Mouse (Mus musculus): ENCODE measurements around the gene Olfr1264. TPM values are rescaled to one million over a fixed set of nuclear protein-coding genes. Genes with fewer than 3 reads are reported as not detected.

The Olfr1264 gene
- not detected in 2 replicates for total RNA-seq (2014; fragmentation: Nextera tagmentation)
- 0.06 and 0.22 TPM in 2 replicates for total RNA-seq (2017)
- polyA plus RNA-seq (2012) = not detected in 2 replicates

- H3K9me3 ChIP-seq (replicated peaks) = peaks cover 8% of the 10 kb centered on the region
- H3K36me3 ChIP-seq (replicated peaks) = no peaks in the 10 kb centered on the region
- no peak within 1 kb of the TSS for H3K4me3 ChIP-seq (ENCODE audit: low read depth, low read length)
- H3K27me3 ChIP-seq (ENCODE audit: insufficient read depth, low read length) = no peaks in the 10 kb centered on the region
- no peak for ATAC-seq (ENCODE audit: extremely low read depth, insufficient number of reproducible peaks, low FRiP score, poor library complexity, severe bottlenecking)
- DNase-seq (ENCODE audit: low spot score) = no peak
- H3K4me1 ChIP-seq (ENCODE audit: insufficient read depth, low read depth, low read length) = no peaks in the 10 kb centered on the region
- no peak for TF ChIP-seq GATA2 (IDR thresholded peaks at IDR 0.05; ENCODE audit: borderline replicate concordance, low read depth, low read length)
- no peak for TF ChIP-seq CTCF (IDR thresholded peaks at IDR 0.05; ENCODE audit: low read depth, low read length)
- TF ChIP-seq TAL1 (conservative IDR thresholded peaks at IDR 0.05; ENCODE audit: low read depth, low read length) = no peak
Observed at GRCm38 (mm10) chr2:90025477-90025876, at the start of gene Olfr1264. Gene Olfr1264 (minus strand): TSS chr2:90025577.

GRCm38 (mm10) chr2:90070065-90070464, 44.7 kb upstream of the Olfr1264 start:
- no peak overlapping the region for H3K4me3 ChIP-seq (ENCODE audit: low read depth, low read length)
- no peaks in the 10 kb centered on the region for H3K4me1 ChIP-seq (ENCODE audit: insufficient read depth, low read depth, low read length)
- H3K9me3 ChIP-seq (replicated peaks) = peaks cover 6% of the 10 kb centered on the region
- ATAC-seq (ENCODE audit: extremely low read depth, insufficient number of reproducible peaks, low FRiP score, poor library complexity, severe bottlenecking) = no peak
- no peaks in the 10 kb centered on the region for H3K27me3 ChIP-seq (ENCODE audit: insufficient read depth, low read length)
- H3K36me3 ChIP-seq (replicated peaks) = no peaks in the 10 kb centered on the region
- TF ChIP-seq CTCF (IDR thresholded peaks at IDR 0.05; ENCODE audit: low read depth, low read length) (no peak), TAL1 (conservative IDR thresholded peaks at IDR 0.05; ENCODE audit: low read depth, low read length) (no peak), GATA1 (IDR thresholded peaks at IDR 0.05; ENCODE audit: borderline replicate concordance, low read length) (no peak), GATA2 (IDR thresholded peaks at IDR 0.05; ENCODE audit: borderline replicate concordance, low read depth, low read length) (no peak), POLR2AphosphoS5 (IDR thresholded peaks at IDR 0.05; ENCODE audit: insufficient replicate concordance, low read depth, low read length) (no peak)
- DNase-seq (ENCODE audit: low spot score) = no peak

- ATAC-seq (ENCODE audit: extremely low read depth, insufficient number of reproducible peaks, low FRiP score, poor library complexity, severe bottlenecking) (no peak), DNase-seq (ENCODE audit: low spot score) (no peak)
- no peaks in the 10 kb centered on the region for H3K9me3 ChIP-seq (replicated peaks)
- H3K4me1 ChIP-seq (ENCODE audit: insufficient read depth, low read depth, low read length) = no peaks in the 10 kb centered on the region
- no peak within 1 kb of the TSS for H3K4me3 ChIP-seq (ENCODE audit: low read depth, low read length)
- TF ChIP-seq GATA1 (IDR thresholded peaks at IDR 0.05; ENCODE audit: borderline replicate concordance, low read length) (no peak), TAL1 (conservative IDR thresholded peaks at IDR 0.05; ENCODE audit: low read depth, low read length) (no peak), GATA2 (IDR thresholded peaks at IDR 0.05; ENCODE audit: borderline replicate concordance, low read depth, low read length) (no peak), POLR2AphosphoS5 (IDR thresholded peaks at IDR 0.05; ENCODE audit: insufficient replicate concordance, low read depth, low read length) (no peak), CTCF (IDR thresholded peaks at IDR 0.05; ENCODE audit: low read depth, low read length) (no peak)
- no peaks in the 10 kb centered on the region for H3K36me3 ChIP-seq (replicated peaks)
- no peaks in the 10 kb centered on the region for H3K27me3 ChIP-seq (ENCODE audit: insufficient read depth, low read length)
Observed at GRCm38 (mm10) chr2:90063494-90063893, 38.1 kb upstream of the Olfr1264 start, which contains the start of gene Olfr140. Gene Olfr140 (minus strand): TSS chr2:90063594.

- TF ChIP-seq GATA2 (IDR thresholded peaks at IDR 0.05; ENCODE audit: borderline replicate concordance, low read depth, low read length) (no peak), CTCF (IDR thresholded peaks at IDR 0.05; ENCODE audit: low read depth, low read length) (no peak), POLR2AphosphoS5 (IDR thresholded peaks at IDR 0.05; ENCODE audit: insufficient replicate concordance, low read depth, low read length) (no peak), GATA1 (IDR thresholded peaks at IDR 0.05; ENCODE audit: borderline replicate concordance, low read length) (no peak), TAL1 (conservative IDR thresholded peaks at IDR 0.05; ENCODE audit: low read depth, low read length) (no peak)
- no peak for DNase-seq (ENCODE audit: low spot score)
- ATAC-seq (ENCODE audit: extremely low read depth, insufficient number of reproducible peaks, low FRiP score, poor library complexity, severe bottlenecking) = no peak
- Histone ChIP-seq H3K27me3 (ENCODE audit: insufficient read depth, low read length) (no peaks in the 10 kb centered on the region), H3K4me3 (ENCODE audit: low read depth, low read length) (no peak within 1 kb of the TSS), H3K9me3 (replicated peaks) (peaks cover 9% of the 10 kb centered on the region), H3K4me1 (ENCODE audit: insufficient read depth, low read depth, low read length) (no peaks in the 10 kb centered on the region), H3K36me3 (replicated peaks) (no peaks in the 10 kb centered on the region)
Observed at GRCm38 (mm10) chr2:90035037-90035436, 9.7 kb upstream of the Olfr1264 start, which contains the start of gene Olfr1265. Gene Olfr1265 (plus strand): TSS chr2:90035337.

GRCm38 (mm10) chr2:90011831-90012230, 13.5 kb downstream of the Olfr1264 start, which contains the start of gene Olfr1263:
Gene Olfr1263 (plus strand): TSS chr2:90012131.
- Histone ChIP-seq H3K4me1 (ENCODE audit: insufficient read depth, low read depth, low read length) (no peaks in the 10 kb centered on the region), H3K4me3 (ENCODE audit: low read depth, low read length) (no peak within 1 kb of the TSS), H3K27me3 (ENCODE audit: insufficient read depth, low read length) (no peaks in the 10 kb centered on the region), H3K36me3 (replicated peaks) (no peaks in the 10 kb centered on the region), H3K9me3 (replicated peaks) (no peaks in the 10 kb centered on the region)
- DNase-seq (ENCODE audit: low spot score) (no peak), ATAC-seq (ENCODE audit: extremely low read depth, insufficient number of reproducible peaks, low FRiP score, poor library complexity, severe bottlenecking) (no peak)
- TF ChIP-seq POLR2AphosphoS5 (IDR thresholded peaks at IDR 0.05; ENCODE audit: insufficient replicate concordance, low read depth, low read length) (no peak), GATA2 (IDR thresholded peaks at IDR 0.05; ENCODE audit: borderline replicate concordance, low read depth, low read length) (no peak), TAL1 (conservative IDR thresholded peaks at IDR 0.05; ENCODE audit: low read depth, low read length) (no peak), CTCF (IDR thresholded peaks at IDR 0.05; ENCODE audit: low read depth, low read length) (no peak), GATA1 (IDR thresholded peaks at IDR 0.05; ENCODE audit: borderline replicate concordance, low read length) (no peak)

- DNase-seq (ENCODE audit: low spot score) (no peak), ATAC-seq (ENCODE audit: extremely low read depth, insufficient number of reproducible peaks, low FRiP score, poor library complexity, severe bottlenecking) (no peak)
- Histone ChIP-seq H3K36me3 (replicated peaks) (no peaks in the 10 kb centered on the region), H3K27me3 (ENCODE audit: insufficient read depth, low read length) (no peaks in the 10 kb centered on the region), H3K9me3 (replicated peaks) (no peaks in the 10 kb centered on the region), H3K4me1 (ENCODE audit: insufficient read depth, low read depth, low read length) (no peaks in the 10 kb centered on the region), H3K4me3 (ENCODE audit: low read depth, low read length) (no peak within 1 kb of the TSS)
- TF ChIP-seq TAL1 (conservative IDR thresholded peaks at IDR 0.05; ENCODE audit: low read depth, low read length) (no peak), GATA1 (IDR thresholded peaks at IDR 0.05; ENCODE audit: borderline replicate concordance, low read length) (no peak), GATA2 (IDR thresholded peaks at IDR 0.05; ENCODE audit: borderline replicate concordance, low read depth, low read length) (no peak), POLR2AphosphoS5 (IDR thresholded peaks at IDR 0.05; ENCODE audit: insufficient replicate concordance, low read depth, low read length) (no peak), CTCF (IDR thresholded peaks at IDR 0.05; ENCODE audit: low read depth, low read length) (no peak)
Observed at GRCm38 (mm10) chr2:89999845-90000244, 25.5 kb downstream of the Olfr1264 start, which contains the start of gene Olfr1262. Gene Olfr1262 (plus strand): TSS chr2:90000145.
